Mouse (Mus musculus) kidney, adult 18-20 months (tissue): Measurements from ENCODE around the gene Dock9.

Experiments used
- DNase-seq: peaks from one replicate; pipeline ENCODE4 v3.0.0; 2021

Gene Dock9

DNA sequence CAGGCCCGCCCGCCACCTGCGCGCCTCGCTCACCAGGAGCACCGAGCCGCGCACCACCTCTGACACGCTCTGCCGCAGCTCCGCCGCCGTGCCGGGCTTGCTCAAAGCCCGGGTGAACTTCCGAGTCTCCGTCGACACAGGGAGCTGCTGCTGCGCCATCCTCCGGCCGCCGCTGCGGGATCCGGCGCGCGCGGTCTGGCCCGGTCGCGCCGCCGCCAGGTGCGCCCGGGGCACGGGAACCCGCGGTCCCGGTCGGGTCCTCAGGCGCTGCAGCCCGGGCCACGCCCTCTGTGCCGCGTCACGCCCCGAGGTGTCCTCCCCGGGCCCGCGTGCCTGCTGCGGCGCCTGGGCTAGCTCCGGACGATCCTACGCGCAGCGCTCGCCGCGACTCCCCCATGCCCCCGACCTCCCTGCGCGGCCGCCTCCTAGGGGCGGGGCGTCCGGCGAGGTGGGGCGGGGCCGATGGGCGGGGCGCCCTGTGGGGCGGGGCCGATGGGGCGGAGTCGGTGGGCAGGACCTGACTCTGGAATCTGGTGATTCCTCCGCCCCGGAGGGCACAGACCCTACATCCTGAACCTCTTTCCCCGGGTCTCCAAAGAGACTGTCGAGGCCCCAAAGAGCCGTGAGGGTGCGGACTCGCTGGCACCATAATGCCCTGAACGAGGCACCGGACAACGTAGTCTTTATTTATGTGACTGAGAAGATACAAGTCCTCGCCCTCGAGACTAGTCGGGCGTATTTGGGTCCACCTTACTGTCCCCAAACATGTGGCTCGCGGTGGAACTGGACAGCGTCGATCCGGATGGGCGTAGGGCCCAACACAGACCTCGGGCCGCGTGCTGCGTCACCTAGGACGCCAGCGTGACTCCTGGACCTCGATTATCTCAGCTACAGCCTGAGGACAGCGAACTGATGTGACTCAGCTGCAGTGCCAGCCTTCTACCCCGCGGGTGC lies at the start of gene Dock9:
Dock9 (minus strand) TSS at position 381 of the 954 bp plus-strand sequence.
- DNase-seq: peak; percentile 94

GRCm38 (mm10) chr14:121844486-121844885 lies 46.8 kb upstream of the Dock9 start:
- DNase-seq: no peak

DNA sequence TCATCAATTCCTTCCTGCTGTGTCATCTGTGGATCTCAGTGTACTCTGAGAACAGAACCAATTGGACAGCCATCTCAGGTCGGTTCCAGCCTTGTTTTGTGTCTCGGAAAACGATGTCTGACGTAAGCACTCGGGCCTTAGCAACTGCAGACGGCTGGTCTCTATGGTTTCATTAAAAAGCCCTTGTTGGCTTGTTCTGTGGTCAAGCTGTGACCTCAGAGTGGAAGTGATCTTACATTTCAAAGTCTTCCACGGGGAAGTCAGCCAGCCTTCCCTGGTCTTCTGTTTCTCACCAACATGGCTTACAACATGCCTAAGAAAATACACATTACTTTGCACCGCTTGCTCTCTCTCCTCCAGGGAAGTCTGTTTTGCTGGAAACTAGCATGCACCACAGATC lies 42.6 kb upstream of the Dock9 start:
- no peak for DNase-seq

DNA sequence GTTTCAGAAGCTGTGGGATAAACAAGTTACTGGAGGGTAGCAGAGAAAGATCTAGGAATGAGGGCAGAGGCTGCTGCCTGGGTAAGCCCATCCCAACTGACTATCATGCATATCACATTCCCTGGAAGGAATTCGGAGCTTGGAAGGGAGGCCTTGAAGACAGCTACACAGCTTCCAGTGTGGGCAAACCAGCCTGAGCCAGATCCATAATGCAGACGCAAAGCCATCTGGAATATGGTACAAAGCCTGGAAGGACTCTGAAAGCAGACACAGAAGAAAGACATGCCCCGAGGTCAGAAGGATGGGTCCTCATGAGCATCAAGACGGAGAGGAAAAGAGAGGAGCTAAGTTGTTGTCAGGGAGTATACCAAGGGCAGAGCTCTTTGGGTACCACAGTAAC lies 40.5 kb upstream of the Dock9 start:
- DNase-seq: no peak

DNA sequence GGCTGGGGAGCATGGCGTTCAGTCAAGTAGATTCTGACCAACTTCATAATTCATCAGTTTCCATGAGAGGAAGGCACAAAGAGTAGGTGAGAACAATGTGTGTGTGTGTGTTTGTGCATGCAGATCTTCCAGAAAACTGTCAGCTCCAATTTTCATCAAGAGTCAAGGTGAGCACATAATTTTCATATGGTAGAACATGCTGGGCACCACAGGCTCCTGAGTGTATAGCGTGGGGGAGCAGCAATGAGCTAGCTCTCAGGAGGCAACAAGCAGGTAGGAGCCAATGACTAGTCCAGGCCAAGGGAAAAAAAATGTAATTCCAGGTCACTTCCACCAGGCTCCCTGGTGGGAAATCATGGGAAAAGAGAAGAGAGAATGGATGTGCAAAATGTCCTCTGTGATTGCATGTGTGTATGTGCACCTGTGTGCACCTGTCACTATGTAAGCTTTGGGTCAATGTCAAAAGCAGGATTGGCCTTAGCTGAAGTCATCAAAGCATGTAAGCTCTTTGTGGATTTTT lies 35.4 kb upstream of the Dock9 start:
- DNase-seq: no peak

- no peak for DNase-seq
Observed at GRCm38 (mm10) chr14:121829816-121830442, 32.3 kb upstream of the Dock9 start.

DNA sequence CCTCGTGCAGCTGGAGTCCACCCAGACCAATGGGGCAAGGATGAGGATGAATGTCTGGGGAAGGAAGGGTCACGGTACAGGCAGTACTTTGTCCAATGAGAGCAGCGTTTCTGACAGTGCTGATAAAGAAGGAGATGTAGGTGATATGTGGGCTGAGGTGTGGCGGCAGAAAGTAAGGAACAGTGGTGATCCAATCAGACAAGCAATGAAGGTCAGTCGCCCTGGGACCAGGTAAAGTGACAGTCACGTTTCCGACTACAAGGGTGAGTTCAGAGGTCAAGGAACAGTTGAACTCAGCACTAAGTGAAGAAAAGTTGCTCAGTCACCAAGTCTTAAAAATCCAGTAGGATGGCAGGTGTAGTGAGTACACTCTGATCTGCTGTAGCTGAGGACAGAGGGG lies 29.5 kb upstream of the Dock9 start:
- DNase-seq: peak; percentile 3

- DNase-seq: peak; percentile 42
Observed at GRCm38 (mm10) chr14:121825521-121826445, 28.1 kb upstream of the Dock9 start.

DNA sequence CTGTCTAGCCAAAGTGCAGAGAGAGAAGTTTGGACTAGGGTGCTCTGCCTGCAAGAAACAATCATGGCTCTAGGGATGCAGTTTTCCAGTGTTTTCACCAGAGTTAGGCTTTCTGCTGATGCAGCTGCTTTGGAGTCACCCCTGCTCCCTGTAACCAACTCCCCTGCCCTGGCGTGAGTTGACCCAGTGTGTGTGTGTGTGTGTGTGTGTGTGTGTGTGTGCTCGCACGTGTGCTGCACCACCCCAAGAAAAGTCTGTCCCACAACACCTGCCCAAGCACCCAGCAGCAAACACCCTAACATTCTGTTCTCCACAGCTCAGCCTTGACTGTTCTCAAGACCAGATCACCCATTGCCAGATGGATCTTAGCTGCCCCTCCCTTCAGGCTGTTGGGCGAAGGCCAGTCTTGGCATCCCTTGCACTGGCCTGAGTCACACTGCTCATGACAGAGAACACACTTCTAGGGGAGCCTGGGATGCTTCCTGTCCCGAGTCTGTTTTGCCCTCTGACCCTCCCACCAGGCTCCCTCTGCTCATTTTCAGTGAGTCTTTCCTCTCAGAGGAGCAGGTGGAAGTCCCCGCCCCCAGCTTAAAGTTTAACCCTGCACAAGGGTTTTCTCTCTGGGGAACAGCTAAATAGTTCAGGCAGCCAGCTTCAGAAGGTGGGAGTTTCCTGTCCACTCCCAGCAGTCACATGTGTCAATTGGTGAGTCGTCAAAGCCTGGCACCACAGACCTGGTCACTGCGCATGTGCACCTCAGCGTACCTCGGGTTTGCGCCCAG lies 26.9 kb upstream of the Dock9 start:
- peak; percentile 82 for DNase-seq

- no peak for DNase-seq
Observed at GRCm38 (mm10) chr14:121822997-121823396, 25.4 kb upstream of the Dock9 start.

GRCm38 (mm10) chr14:121822506-121822905 lies 24.9 kb upstream of the Dock9 start:
- DNase-seq: no peak

DNA sequence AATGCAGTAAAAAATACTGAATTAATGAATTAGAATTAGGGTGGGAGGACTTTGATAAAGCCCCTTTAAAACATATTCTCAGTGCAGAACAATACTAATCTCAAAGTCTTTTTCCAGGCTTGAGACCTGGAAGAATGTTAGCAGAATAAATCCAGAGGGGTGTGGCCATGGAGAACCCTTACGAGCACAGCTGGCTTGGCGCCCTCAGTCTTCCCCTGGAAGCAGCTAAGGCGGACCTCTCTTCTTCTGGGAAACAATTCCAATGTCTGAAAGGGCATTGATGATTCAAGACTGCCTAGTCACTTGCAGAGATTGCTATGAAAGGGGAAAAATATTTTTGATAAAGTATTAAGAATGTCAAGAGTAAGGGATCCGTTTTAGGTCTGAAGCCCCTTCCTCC lies 9.2 kb upstream of the Dock9 start:
- DNase-seq: no peak

- DNase-seq: no peak
Observed at GRCm38 (mm10) chr14:121806316-121806715, 8.7 kb upstream of the Dock9 start.

GRCm38 (mm10) chr14:121804461-121804860 lies 6.8 kb upstream of the Dock9 start:
- DNase-seq: no peak

DNA sequence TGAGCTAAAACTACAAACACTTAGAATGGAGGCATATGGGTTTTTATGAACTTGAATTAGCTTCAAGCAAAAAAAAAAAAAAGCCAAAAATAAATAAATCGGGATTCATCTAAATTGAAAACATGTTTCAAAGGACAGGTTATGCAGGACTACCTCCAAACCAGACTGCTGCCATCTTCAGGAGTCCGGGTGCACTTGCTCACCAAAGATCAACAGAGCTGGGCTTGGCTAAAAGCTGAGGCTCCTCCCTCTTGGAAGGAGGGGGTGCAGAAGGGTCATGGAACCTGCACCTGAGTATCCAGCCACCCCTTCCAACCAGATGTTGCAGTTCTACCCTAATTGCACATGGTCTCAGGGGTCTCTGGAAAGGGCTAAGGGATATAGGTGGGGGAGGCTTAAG lies 3.3 kb upstream of the Dock9 start:
- DNase-seq: peak; percentile 45

DNA sequence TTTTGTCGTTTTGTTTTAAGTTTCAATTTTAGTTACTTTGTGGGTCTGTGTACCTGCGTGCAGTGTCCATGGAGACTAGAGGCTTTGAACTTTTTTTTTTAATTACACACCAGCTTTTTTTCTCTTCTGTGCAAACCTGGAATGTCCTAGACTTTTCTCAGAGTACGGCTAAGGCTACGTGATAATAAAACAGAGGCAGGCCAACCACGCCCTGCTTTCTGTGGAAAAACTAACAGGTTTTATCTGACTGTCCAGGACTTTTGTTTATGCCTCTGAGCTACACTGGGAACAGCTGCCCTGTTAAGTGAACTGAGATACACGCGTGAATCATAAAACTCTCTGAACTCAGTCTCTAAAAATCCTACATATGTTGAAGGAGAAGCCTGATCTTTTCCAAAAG lies 1.5 kb upstream of the Dock9 start:
- DNase-seq: no peak

- DNase-seq: peak; percentile 94
Observed at GRCm38 (mm10) chr14:121798411-121798799, 768 bp upstream of the Dock9 start.

GRCm38 (mm10) chr14:121796571-121797456 lies 823 bp downstream of the Dock9 start:
- DNase-seq: no peak

DNA sequence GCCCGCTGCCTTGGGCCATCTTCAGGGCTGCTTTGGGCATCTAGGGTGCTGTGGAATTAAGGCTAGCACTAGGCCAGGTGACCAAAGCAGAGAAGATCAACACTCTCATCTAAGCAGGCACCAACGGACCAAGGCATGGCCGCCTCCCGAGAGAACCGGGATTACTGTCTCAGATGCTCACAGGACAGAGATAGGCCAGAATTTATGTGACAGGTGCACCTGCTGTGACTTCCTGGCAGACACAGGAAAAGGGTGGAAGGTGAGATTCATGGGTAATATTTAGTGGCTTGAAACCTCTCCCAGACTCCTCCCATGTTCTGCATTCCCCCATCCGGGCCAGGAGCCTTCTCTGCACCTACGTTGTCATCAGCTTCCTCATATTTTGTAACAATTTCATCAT lies 2.1 kb downstream of the Dock9 start:
- DNase-seq: no peak

DNA sequence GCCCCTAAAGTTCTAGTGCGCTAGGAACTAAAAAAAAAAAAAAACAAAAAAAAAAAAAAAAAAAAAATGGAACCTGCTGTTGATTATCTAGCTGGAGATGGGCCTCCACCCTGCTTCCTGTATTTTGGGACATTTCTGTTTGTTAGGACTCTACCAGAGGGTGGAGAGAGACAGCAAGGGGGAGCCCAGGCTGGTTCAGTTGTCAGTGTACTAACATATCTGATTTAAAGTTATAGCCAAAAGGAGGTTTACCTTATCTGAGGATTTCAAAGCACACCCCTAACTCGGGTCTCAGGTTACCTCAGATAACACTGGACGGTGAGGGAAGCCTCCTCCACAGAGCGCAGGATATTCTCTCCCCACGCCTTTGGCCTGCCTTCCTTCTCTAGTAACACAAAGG lies 4.0 kb downstream of the Dock9 start:
- DNase-seq: no peak

- no peak for DNase-seq
Observed at GRCm38 (mm10) chr14:121791935-121792334, 5.7 kb downstream of the Dock9 start.
